Mouse (Mus musculus): ENCODE measurements at regions not wholly inside any gene's neighbourhood (a gene's known extent, or its start where the extent isn't known, plus 50 kb on each side); places are given as distances from the start of the nearest gene placed in this dataset.

- ATAC-seq (ENCODE audit: poor library complexity, severe bottlenecking), result no peak
These were observed 59.8 kb upstream of the Satb1 start for GRCm38 (mm10) chr17:51892856-51893255.

DNA sequence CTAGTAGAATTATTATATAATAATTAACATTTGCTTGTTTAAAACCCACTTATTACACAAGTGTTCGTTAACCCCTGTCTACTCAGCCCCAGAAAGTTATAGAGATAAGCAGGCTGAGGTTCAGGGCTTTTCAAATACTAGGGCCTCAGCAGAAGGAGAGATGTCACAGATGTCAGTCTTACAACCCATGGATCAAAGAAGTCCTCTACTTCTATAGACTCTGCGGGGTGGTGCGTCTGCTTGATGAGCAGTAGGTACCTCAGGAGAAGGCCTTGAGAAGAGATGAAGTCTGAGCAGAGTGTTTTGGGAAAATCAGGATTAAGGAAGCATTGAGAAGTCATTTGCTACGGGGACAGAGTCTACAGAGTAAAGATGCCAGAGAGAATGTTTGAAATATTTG lies 59.1 kb upstream of the Satb1 start:
- ATAC-seq (ENCODE audit: poor library complexity, severe bottlenecking), result no peak

Data from megakaryocyte, adult 5-6 weeks (primary cell).